Mouse (Mus musculus) hindbrain, embryonic 10.5 days (tissue): ENCODE data around the gene Fxyd4. TPM values are rescaled to one million over a fixed set of nuclear protein-coding genes. Genes with fewer than 3 reads are reported as not detected.

Experiments
- DNase-seq: peaks from one replicate; pipeline ENCODE4 v3.0.0-alpha.2; 2017; ENCODE audit warnings: low spot score
- H3K27ac ChIP-seq: fragments of 300-500 bp; sonication (generic); 2 replicates; pipeline ENCODE4 v1.5.1; 2016; ENCODE audit warnings: mild to moderate bottlenecking, moderate library complexity
- H3K27me3 ChIP-seq: fragments of 300-500 bp; sonication (generic); 2 replicates; pipeline ENCODE4 v1.6.1; 2016; ENCODE audit warnings: mild to moderate bottlenecking; ENCODE audit not compliant: poor library complexity, insufficient read depth, severe bottlenecking
- H3K36me3 ChIP-seq: fragments of 300-500 bp; sonication (generic); 2 replicates; pipeline ENCODE4 v1.6.1; 2016; ENCODE audit warnings: mild to moderate bottlenecking, moderate library complexity
- H3K4me1 ChIP-seq: fragments of 300-500 bp; sonication (generic); replicated peaks from 2 replicates; pipeline ENCODE4 v1.6.1; 2016; ENCODE audit warnings: mild to moderate bottlenecking
- H3K4me3 ChIP-seq: fragments of 300-500 bp; sonication (generic); 2 replicates; pipeline ENCODE4 v1.5.1; 2016; ENCODE audit warnings: mild to moderate bottlenecking, moderate library complexity
- H3K9me3 ChIP-seq: fragments of 300-500 bp; sonication (generic); 2 replicates; pipeline ENCODE4 v1.6.1; 2016; ENCODE audit warnings: mild to moderate bottlenecking, moderate library complexity
- WGBS: fragments of 180-500 bp; shearing (Covaris S2); methylation state at CpG from one replicate; pipeline ENCODE4 v1.1.7; 2016; 5-methylcytosine and 5-hydroxymethylcytosine counted together
- polyA plus RNA-seq: library from polyadenylated mRNA; unstranded; fragments of >200 nt; fragmentation: Nextera tagmentation; extraction: Ambion mirVana; gene quantifications from 2 replicates; pipeline ENCODE4 v1.2.1, GENCODE M21; 2016

The Fxyd4 gene
- polyA plus RNA-seq, 1 experiment from 2014 or later: 2.1 TPM

- no peaks in the 10 kb centered on the region for H3K4me1 ChIP-seq
- 53% methylated on average over 11 of the region's 11 CpGs for WGBS
- DNase-seq: no peak
- no peaks in the 10 kb centered on the region for H3K27me3 ChIP-seq
- peaks cover 33% of the 10 kb centered on the region for H3K36me3 ChIP-seq
- H3K4me3 ChIP-seq: no peak overlapping the region
- H3K9me3 ChIP-seq: no peaks in the 10 kb centered on the region
- no peak overlapping the region for H3K27ac ChIP-seq
Measured at GRCm38 (mm10) chr6:117932325-117933051, 5.0 kb downstream of the Fxyd4 start.

GRCm38 (mm10) chr6:117929945-117930655 is 7.4 kb downstream of the Fxyd4 start:
- peaks cover 54% of the 10 kb centered on the region for H3K36me3 ChIP-seq
- H3K9me3 ChIP-seq: no peaks in the 10 kb centered on the region
- no peak overlapping the region for H3K4me3 ChIP-seq
- 94% methylated on average over 3 of the region's 3 CpGs for WGBS
- DNase-seq: no peak
- H3K4me1 ChIP-seq: no peaks in the 10 kb centered on the region
- no peak overlapping the region for H3K27ac ChIP-seq
- H3K27me3 ChIP-seq: no peaks in the 10 kb centered on the region

- H3K36me3 ChIP-seq: peaks cover 52% of the 10 kb centered on the region
- 90% methylated on average over 5 of the region's 5 CpGs for WGBS
- no peaks in the 10 kb centered on the region for H3K27me3 ChIP-seq
- H3K4me1 ChIP-seq: no peaks in the 10 kb centered on the region
- H3K27ac ChIP-seq: no peak overlapping the region
- DNase-seq: no peak
- H3K9me3 ChIP-seq: no peaks in the 10 kb centered on the region
- H3K4me3 ChIP-seq: no peak overlapping the region
Measured at GRCm38 (mm10) chr6:117928746-117929145, 8.7 kb downstream of the Fxyd4 start.

GRCm38 (mm10) chr6:117927955-117928354 is 9.5 kb downstream of the Fxyd4 start:
- DNase-seq: no peak
- Histone ChIP-seq H3K4me3 (no peak overlapping the region), H3K4me1 (no peaks in the 10 kb centered on the region), H3K27me3 (no peaks in the 10 kb centered on the region), H3K36me3 (peaks cover 56% of the 10 kb centered on the region), H3K9me3 (no peaks in the 10 kb centered on the region), H3K27ac (no peak overlapping the region)
- 91% methylated on average over 7 of the region's 7 CpGs for WGBS

- Histone ChIP-seq H3K4me3 (no peak overlapping the region), H3K36me3 (peaks cover 66% of the 10 kb centered on the region), H3K4me1 (no peaks in the 10 kb centered on the region), H3K9me3 (no peaks in the 10 kb centered on the region), H3K27ac (no peak overlapping the region), H3K27me3 (no peaks in the 10 kb centered on the region)
- WGBS: 78% methylated on average over 4 of the region's 4 CpGs
- DNase-seq: no peak
Measured at GRCm38 (mm10) chr6:117926871-117927491, 10.5 kb downstream of the Fxyd4 start.

- Histone ChIP-seq H3K4me1 (peaks cover 27% of the 10 kb centered on the region), H3K4me3 (no peak overlapping the region), H3K27ac (no peak overlapping the region), H3K27me3 (no peaks in the 10 kb centered on the region), H3K9me3 (no peaks in the 10 kb centered on the region), H3K36me3 (peaks cover 52% of the 10 kb centered on the region)
- DNase-seq: no peak
- WGBS: 96% methylated on average over 3 of the region's 3 CpGs
Measured at GRCm38 (mm10) chr6:117922041-117922440, 15.5 kb downstream of the Fxyd4 start.

GRCm38 (mm10) chr6:117920659-117921640 is 16.5 kb downstream of the Fxyd4 start:
- peaks cover 42% of the 10 kb centered on the region for H3K36me3 ChIP-seq
- peak; percentile 25 for DNase-seq
- H3K4me3 ChIP-seq: no peak overlapping the region
- H3K9me3 ChIP-seq: no peaks in the 10 kb centered on the region
- peaks cover 37% of the 10 kb centered on the region for H3K4me1 ChIP-seq
- no peaks in the 10 kb centered on the region for H3K27me3 ChIP-seq
- no peak overlapping the region for H3K27ac ChIP-seq
- WGBS: 74% methylated on average over 3 of the region's 3 CpGs

GRCm38 (mm10) chr6:117918043-117918442 is 19.4 kb downstream of the Fxyd4 start:
- Histone ChIP-seq H3K9me3 (no peaks in the 10 kb centered on the region), H3K27me3 (no peaks in the 10 kb centered on the region), H3K4me1 (peaks cover 50% of the 10 kb centered on the region), H3K4me3 (peak overlapping the region; percentile 74), H3K36me3 (peaks cover 31% of the 10 kb centered on the region), H3K27ac (peak overlapping the region; percentile 94)
- DNase-seq: peak; percentile 7
- WGBS: 51% methylated on average over 5 of the region's 5 CpGs

GRCm38 (mm10) chr6:117917576-117917975 is 19.9 kb downstream of the Fxyd4 start:
- H3K4me3 ChIP-seq: peak overlapping the region; percentile 74
- 1% methylated on average over 21 of the region's 21 CpGs for WGBS

GRCm38 (mm10) chr6:117916737-117917426 is 20.6 kb downstream of the Fxyd4 start:
- Histone ChIP-seq H3K4me3 (peak overlapping the region; percentile 74), H3K4me1 (peaks cover 50% of the 10 kb centered on the region), H3K27me3 (no peaks in the 10 kb centered on the region), H3K9me3 (no peaks in the 10 kb centered on the region), H3K27ac (peak overlapping the region; percentile 94), H3K36me3 (peaks cover 20% of the 10 kb centered on the region)
- under 1% methylated on average over 62 of the region's 62 CpGs for WGBS
- peak; percentile 85 for DNase-seq

More at GRCm38 (mm10) chr6:117917576-117917975, 19.9 kb downstream of the Fxyd4 start:
- peak; percentile 71 for DNase-seq
- H3K4me1 ChIP-seq: peaks cover 50% of the 10 kb centered on the region
- H3K9me3 ChIP-seq: no peaks in the 10 kb centered on the region
- peaks cover 27% of the 10 kb centered on the region for H3K36me3 ChIP-seq
- H3K27me3 ChIP-seq: no peaks in the 10 kb centered on the region
- H3K27ac ChIP-seq: peak overlapping the region; percentile 94

- Histone ChIP-seq H3K4me1 (peaks cover 50% of the 10 kb centered on the region), H3K9me3 (no peaks in the 10 kb centered on the region), H3K27me3 (no peaks in the 10 kb centered on the region), H3K27ac (peak overlapping the region; percentile 94), H3K4me3 (peak overlapping the region; percentile 74), H3K36me3 (peaks cover 14% of the 10 kb centered on the region)
- 3% methylated on average over 12 of the region's 12 CpGs for WGBS
- DNase-seq: peak; percentile 10
Measured at GRCm38 (mm10) chr6:117916205-117916736, 21.2 kb downstream of the Fxyd4 start.
